Mouse (Mus musculus) bone marrow, adult 2 months (tissue): Measurements from ENCODE around the gene Borcs5.

Source experiments
- CTCF ChIP-seq: fragments of 200-500 bp; IDR thresholded peaks from 2 replicates; pipeline ENCODE4 v1.5.1; 2011; ENCODE audit warnings: low read length, control low read depth; ENCODE audit not compliant: control insufficient read depth, insufficient read depth
- POLR2A ChIP-seq: fragments of 200-500 bp; IDR thresholded peaks from 2 replicates; pipeline ENCODE4 v1.6.1; 2011; ENCODE audit warnings: low read depth, mild to moderate bottlenecking, control low read depth, low read length, borderline replicate concordance; ENCODE audit not compliant: control insufficient read depth

DNA sequence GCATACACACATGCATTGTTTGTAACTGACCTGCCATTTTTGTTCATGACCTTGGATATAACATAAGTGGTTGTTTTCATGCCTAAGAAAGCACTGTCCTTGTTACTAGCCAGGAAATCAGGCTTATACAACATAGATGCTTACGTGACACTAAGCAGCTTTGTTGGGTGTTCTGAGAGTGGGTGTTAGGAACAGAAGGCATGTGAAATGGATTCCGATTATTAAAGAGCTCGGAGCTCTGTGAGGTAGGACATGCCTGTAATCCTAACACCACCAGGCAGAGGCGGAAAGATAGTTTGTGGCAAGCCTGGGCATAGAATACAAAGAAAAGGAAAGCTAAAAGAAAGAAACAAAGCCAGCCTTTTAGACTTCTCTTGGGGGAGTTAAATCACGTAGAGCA, 9.0 kb downstream of the Borcs5 start:
- TF ChIP-seq CTCF (no peak), POLR2A (no peak)
